Mouse (Mus musculus): ENCODE data around the gene Kpna1. TPM values are rescaled to one million over a fixed set of nuclear protein-coding genes. Genes with fewer than 3 reads are reported as not detected.
A peak's percentile ranks its signal among the peaks of the same experiment; 100 is the strongest.
"Not testable (repeated sequence)": the region's sequence is repeated elsewhere in the genome, so short reads cannot be mapped to it uniquely, and the experiment has no call there.

Gene Kpna1
- polyA plus RNA-seq, 1 experiment from 2014 or later, result 57.0 TPM

GRCm38 (mm10) chr16:35982506-35982901, 4.0 kb downstream of the Kpna1 start:
- Histone ChIP-seq H3K4me2 (ENCODE audit: low read depth, severe bottlenecking) (peak overlapping the region; percentile 68), H3K4me1 (ENCODE audit: control insufficient read depth, insufficient read depth, low read length) (no peaks in the 10 kb centered on the region), H3K36me3 (ENCODE audit: control insufficient read depth, insufficient read depth, low read length) (no peaks in the 10 kb centered on the region), H3K27ac (replicated peaks; ENCODE audit: low read depth, low read length) (no peak overlapping the region), H3K9me3 (ENCODE audit: control insufficient read depth, low read length) (no peaks in the 10 kb centered on the region), H3K27me3 (ENCODE audit: control insufficient read depth, insufficient read depth, low read length) (no peaks in the 10 kb centered on the region), H3K4me3 (ENCODE audit: low read depth, low read length) (peak overlapping the region; percentile 74), H3K9ac (ENCODE audit: low read length) (peak overlapping the region; percentile 35; the same call in 1 of the 2 replicates)
- WGBS, result 6% methylated on average over 15 of the region's 15 CpGs
- DNase-seq (ENCODE audit: low spot score) (no peak), ATAC-seq (ENCODE audit: insufficient number of reproducible peaks, low FRiP score, low TSS enrichment, low read depth) (peak; percentile 12; the same call in 1 of the 2 replicates)

- no peaks in the 10 kb centered on the region for H3K4me1 ChIP-seq (ENCODE audit: control insufficient read depth, insufficient read depth, low read length)
- no peaks in the 10 kb centered on the region for H3K9me3 ChIP-seq (ENCODE audit: control insufficient read depth, low read length)
Measured at GRCm38 (mm10) chr16:35982902-35983516, 4.5 kb downstream of the Kpna1 start.

GRCm38 (mm10) chr16:35983517-35984101, 5.1 kb downstream of the Kpna1 start:
- peak overlapping the region; percentile 74 for H3K4me3 ChIP-seq (ENCODE audit: low read depth, low read length)
- peak; percentile 37 for ATAC-seq (ENCODE audit: insufficient number of reproducible peaks, low FRiP score, low TSS enrichment, low read depth)
- peak; percentile 53 for DNase-seq (ENCODE audit: low spot score)
- H3K9ac ChIP-seq (ENCODE audit: low read length), result peak overlapping the region; percentile 92
- H3K36me3 ChIP-seq (ENCODE audit: control insufficient read depth, insufficient read depth, low read length), result no peaks in the 10 kb centered on the region
- H3K27me3 ChIP-seq (ENCODE audit: control insufficient read depth, insufficient read depth, low read length), result no peaks in the 10 kb centered on the region
- under 1% methylated on average over 24 of the region's 86 CpGs for WGBS
- peak overlapping the region; percentile 97 for H3K27ac ChIP-seq (replicated peaks; ENCODE audit: low read depth, low read length)
- H3K4me1 ChIP-seq (ENCODE audit: control insufficient read depth, insufficient read depth, low read length), result no peaks in the 10 kb centered on the region
- no peaks in the 10 kb centered on the region for H3K9me3 ChIP-seq (ENCODE audit: control insufficient read depth, low read length)
- peak overlapping the region; percentile 68 for H3K4me2 ChIP-seq (ENCODE audit: low read depth, severe bottlenecking)

More at GRCm38 (mm10) chr16:35982902-35983516, 4.5 kb downstream of the Kpna1 start:
- H3K9ac ChIP-seq (ENCODE audit: low read length), result peak overlapping the region; percentile 92
- peak; percentile 90 for DNase-seq (ENCODE audit: low spot score)
- WGBS, result under 1% methylated on average over 43 of the region's 54 CpGs
- no peaks in the 10 kb centered on the region for H3K27me3 ChIP-seq (ENCODE audit: control insufficient read depth, insufficient read depth, low read length)
- ATAC-seq (ENCODE audit: insufficient number of reproducible peaks, low FRiP score, low TSS enrichment, low read depth), result peak; percentile 90
- H3K36me3 ChIP-seq (ENCODE audit: control insufficient read depth, insufficient read depth, low read length), result no peaks in the 10 kb centered on the region
- H3K4me3 ChIP-seq (ENCODE audit: low read depth, low read length), result peak overlapping the region; percentile 74
- peak overlapping the region; percentile 68 for H3K4me2 ChIP-seq (ENCODE audit: low read depth, severe bottlenecking)
- peak overlapping the region; percentile 97 for H3K27ac ChIP-seq (replicated peaks; ENCODE audit: low read depth, low read length)

- H3K4me1 ChIP-seq (ENCODE audit: control insufficient read depth, insufficient read depth, low read length), result no peaks in the 10 kb centered on the region
- peak overlapping the region; percentile 74 for H3K4me3 ChIP-seq (ENCODE audit: low read depth, low read length)
- no peak overlapping the region for H3K9ac ChIP-seq (ENCODE audit: low read length)
- H3K27ac ChIP-seq (replicated peaks; ENCODE audit: low read depth, low read length), result no peak overlapping the region
- WGBS, result 69% methylated on average over 3 of the region's 3 CpGs
- H3K36me3 ChIP-seq (ENCODE audit: control insufficient read depth, insufficient read depth, low read length), result no peaks in the 10 kb centered on the region
- no peak for DNase-seq (ENCODE audit: low spot score)
- no peaks in the 10 kb centered on the region for H3K9me3 ChIP-seq (ENCODE audit: control insufficient read depth, low read length)
- H3K4me2 ChIP-seq (ENCODE audit: low read depth, severe bottlenecking), result peak overlapping the region; percentile 68
- ATAC-seq (ENCODE audit: insufficient number of reproducible peaks, low FRiP score, low TSS enrichment, low read depth), result no peak
- H3K27me3 ChIP-seq (ENCODE audit: control insufficient read depth, insufficient read depth, low read length), result no peaks in the 10 kb centered on the region
Measured at GRCm38 (mm10) chr16:35984471-35984870, 5.9 kb downstream of the Kpna1 start.

GRCm38 (mm10) chr16:35987930-35988329, 9.4 kb downstream of the Kpna1 start:
- no peaks in the 10 kb centered on the region for H3K27me3 ChIP-seq (ENCODE audit: control insufficient read depth, insufficient read depth, low read length)
- DNase-seq (ENCODE audit: low spot score), result no peak
- no peak overlapping the region for H3K4me2 ChIP-seq (ENCODE audit: low read depth, severe bottlenecking)
- no peak for ATAC-seq (ENCODE audit: insufficient number of reproducible peaks, low FRiP score, low TSS enrichment, low read depth)
- H3K4me1 ChIP-seq (ENCODE audit: control insufficient read depth, insufficient read depth, low read length), result no peaks in the 10 kb centered on the region
- 84% methylated on average over 1 of the region's 1 CpGs for WGBS
- no peak overlapping the region for H3K4me3 ChIP-seq (ENCODE audit: low read depth, low read length)
- no peaks in the 10 kb centered on the region for H3K9me3 ChIP-seq (ENCODE audit: control insufficient read depth, low read length)
- H3K9ac ChIP-seq (ENCODE audit: low read length), result no peak overlapping the region
- H3K36me3 ChIP-seq (ENCODE audit: control insufficient read depth, insufficient read depth, low read length), result no peaks in the 10 kb centered on the region
- H3K27ac ChIP-seq (replicated peaks; ENCODE audit: low read depth, low read length), result no peak overlapping the region

- Histone ChIP-seq H3K27me3 (ENCODE audit: control insufficient read depth, insufficient read depth, low read length) (no peaks in the 10 kb centered on the region), H3K36me3 (ENCODE audit: control insufficient read depth, insufficient read depth, low read length) (no peaks in the 10 kb centered on the region), H3K4me2 (ENCODE audit: low read depth, severe bottlenecking) (no peak overlapping the region), H3K4me1 (ENCODE audit: control insufficient read depth, insufficient read depth, low read length) (no peaks in the 10 kb centered on the region), H3K9ac (ENCODE audit: low read length) (no peak overlapping the region), H3K9me3 (ENCODE audit: control insufficient read depth, low read length) (no peaks in the 10 kb centered on the region), H3K4me3 (ENCODE audit: low read depth, low read length) (no peak overlapping the region), H3K27ac (replicated peaks; ENCODE audit: low read depth, low read length) (no peak overlapping the region)
- DNase-seq (ENCODE audit: low spot score), result no peak
- ATAC-seq (ENCODE audit: insufficient number of reproducible peaks, low FRiP score, low TSS enrichment, low read depth), result no peak
- WGBS, result 80% methylated on average over 1 of the region's 1 CpGs
Measured at GRCm38 (mm10) chr16:35992391-35992790, 13.8 kb downstream of the Kpna1 start.

GRCm38 (mm10) chr16:35993316-35993715, 14.8 kb downstream of the Kpna1 start:
- ATAC-seq (ENCODE audit: insufficient number of reproducible peaks, low FRiP score, low TSS enrichment, low read depth) (no peak), DNase-seq (ENCODE audit: low spot score) (no peak)
- no peak overlapping the region for H3K9ac ChIP-seq (ENCODE audit: low read length)
- H3K27me3 ChIP-seq (ENCODE audit: control insufficient read depth, insufficient read depth, low read length), result no peaks in the 10 kb centered on the region
- no peak overlapping the region for H3K4me2 ChIP-seq (ENCODE audit: low read depth, severe bottlenecking)
- no peak overlapping the region for H3K27ac ChIP-seq (replicated peaks; ENCODE audit: low read depth, low read length)
- H3K4me1 ChIP-seq (ENCODE audit: control insufficient read depth, insufficient read depth, low read length), result no peaks in the 10 kb centered on the region
- H3K9me3 ChIP-seq (ENCODE audit: control insufficient read depth, low read length), result no peaks in the 10 kb centered on the region
- no peak overlapping the region for H3K4me3 ChIP-seq (ENCODE audit: low read depth, low read length)
- H3K36me3 ChIP-seq (ENCODE audit: control insufficient read depth, insufficient read depth, low read length), result no peaks in the 10 kb centered on the region
- 94% methylated on average over 3 of the region's 3 CpGs for WGBS

- not testable (repeated sequence) for H3K4me2 ChIP-seq (ENCODE audit: low read depth, severe bottlenecking); DNase-seq (ENCODE audit: low spot score); H3K27me3 ChIP-seq (ENCODE audit: control insufficient read depth, insufficient read depth, low read length); ATAC-seq (ENCODE audit: insufficient number of reproducible peaks, low FRiP score, low TSS enrichment, low read depth); H3K36me3 ChIP-seq (ENCODE audit: control insufficient read depth, insufficient read depth, low read length); H3K27ac ChIP-seq (replicated peaks; ENCODE audit: low read depth, low read length); H3K4me1 ChIP-seq (ENCODE audit: control insufficient read depth, insufficient read depth, low read length); H3K9ac ChIP-seq (ENCODE audit: low read length); H3K4me3 ChIP-seq (ENCODE audit: low read depth, low read length); H3K9me3 ChIP-seq (ENCODE audit: control insufficient read depth, low read length)
- WGBS, result 95% methylated on average over 4 of the region's 4 CpGs
Measured at GRCm38 (mm10) chr16:35998852-35999251, 20.3 kb downstream of the Kpna1 start.

Measured in limb, embryonic 11.5 days (tissue).